Mouse (Mus musculus): ENCODE measurements around the gene Gm3095. TPM values are rescaled to one million over a fixed set of nuclear protein-coding genes. Genes with fewer than 3 reads are reported as not detected.
"Not testable (repeated sequence)": the region's sequence is repeated elsewhere in the genome, so short reads cannot be mapped to it uniquely, and the experiment has no call there.

The Gm3095 gene
- total RNA-seq (2015) (not detected in 2 replicates), total RNA-seq (2017) (not detected in 2 replicates)

GRCm38 (mm10) chr14:3963247-3963646, at the start of gene Gm3095:
Gm3095 (plus strand) TSS chr14:3963547.
- not testable (repeated sequence) for ATAC-seq (ENCODE audit: poor library complexity, severe bottlenecking)

- not testable (repeated sequence) for ATAC-seq (ENCODE audit: poor library complexity, severe bottlenecking)
These were observed 31.9 kb upstream of the Gm3095 start, which contains the start of gene Gm3029 for GRCm38 (mm10) chr14:3931456-3931855. Gm3029 (plus strand) TSS chr14:3931756.

GRCm38 (mm10) chr14:3998094-3998493, 34.7 kb downstream of the Gm3095 start, which contains the start of gene Gm3099:
Gm3099 (plus strand) TSS chr14:3998394.
- ATAC-seq (ENCODE audit: poor library complexity, severe bottlenecking), result not testable (repeated sequence)

Other genes starting within 250 kb of the Gm3095 start
- not detected in 2 replicates for gene Gm3002, start 153.5 kb upstream of the Gm3095 start, total RNA-seq (2015)
- gene Gm3002, start 153.5 kb upstream of the Gm3095 start, total RNA-seq (2017), result not detected in 2 replicates
- 0.11 TPM in 1 of 2 replicates, not detected in the other for gene Gm3033, start 117.3 kb upstream of the Gm3095 start, total RNA-seq (2015)
- not detected in 2 replicates for gene Gm3033, start 117.3 kb upstream of the Gm3095 start, total RNA-seq (2017)
- not detected in 2 replicates for gene Gm2916, start 79.4 kb upstream of the Gm3095 start, total RNA-seq (2015)
- gene Gm2916, start 79.4 kb upstream of the Gm3095 start, total RNA-seq (2017), result not detected in 2 replicates
- gene Gm3029, start 31.8 kb upstream of the Gm3095 start, total RNA-seq (2015), result not detected in 2 replicates
- gene Gm3029, start 31.8 kb upstream of the Gm3095 start, total RNA-seq (2017), result not detected in 2 replicates
- not detected in 2 replicates for gene Gm3099, start 34.8 kb downstream of the Gm3095 start, total RNA-seq (2015)
- not detected in 2 replicates for gene Gm3099, start 34.8 kb downstream of the Gm3095 start, total RNA-seq (2017)
- gene Gm5796, start 60.4 kb downstream of the Gm3095 start, total RNA-seq (2015), result not detected in 2 replicates
- gene Gm5796, start 60.4 kb downstream of the Gm3095 start, total RNA-seq (2017), result not detected in 2 replicates
- not detected in 2 replicates for gene Gm3115, start 120.6 kb downstream of the Gm3095 start, total RNA-seq (2015)
- not detected in 2 replicates for gene Gm3115, start 120.6 kb downstream of the Gm3095 start, total RNA-seq (2017)
- gene Gm8108, start 147.0 kb downstream of the Gm3095 start, total RNA-seq (2015), result not detected in 2 replicates
- gene Gm8108, start 147.0 kb downstream of the Gm3095 start, total RNA-seq (2017), result not detected in 2 replicates
- gene Gm3127, start 201.5 kb downstream of the Gm3095 start, total RNA-seq (2015), result not detected in 2 replicates
- not detected in 2 replicates for gene Gm3127, start 201.5 kb downstream of the Gm3095 start, total RNA-seq (2017)
- not detected in 2 replicates for gene Gm2974, start 219.0 kb downstream of the Gm3095 start, total RNA-seq (2015)
- not detected in 2 replicates for gene Gm2974, start 219.0 kb downstream of the Gm3095 start, total RNA-seq (2017)

Data from megakaryocyte, adult 5-6 weeks (primary cell).